Mouse (Mus musculus) mature B cell (primary cell): ENCODE data around the gene Mfn1.

ENCODE experiments used
- in situ Hi-C: fragments of 300-500 bp; cut with MboI; formaldehyde crosslinking; loops from 2 replicates; pipeline ENCODE4 v1.14.3; 2019

Gene Mfn1

GRCm38 (mm10) chr3:32510375-32511190 lies 18.7 kb upstream of the Mfn1 start:
- in situ Hi-C loops: loop anchor here (25.0 kb wide), 2 partner anchors 202 to 1302 kb away; partner anchors contain the start of gene Actl6a

GRCm38 (mm10) chr3:32511191-32511550 lies 18.1 kb upstream of the Mfn1 start:
- in situ Hi-C loops: loop anchor here (25.0 kb wide), 2 partner anchors 201 to 1301 kb away; partner anchors contain the start of gene Actl6a

GRCm38 (mm10) chr3:32512686-32513284 lies 16.5 kb upstream of the Mfn1 start:
- in situ Hi-C loops: loop anchor here (25.0 kb wide), 2 partner anchors 200 to 1300 kb away; partner anchors contain the start of gene Actl6a

GRCm38 (mm10) chr3:32513528-32513927 lies 15.7 kb upstream of the Mfn1 start:
- in situ Hi-C loops: loop anchor here (25.0 kb wide), 2 partner anchors 199 to 1299 kb away; partner anchors contain the start of gene Actl6a

GRCm38 (mm10) chr3:32527181-32527580 lies 2.1 kb upstream of the Mfn1 start:
- in situ Hi-C loops: no loop called here

GRCm38 (mm10) chr3:32530041-32530440 lies 776 bp downstream of the Mfn1 start:
- in situ Hi-C loops: no loop called here

- in situ Hi-C loops: no loop called here
These were observed 6.4 kb downstream of the Mfn1 start for GRCm38 (mm10) chr3:32535692-32536091.

- in situ Hi-C loops: no loop called here
These were observed 8.3 kb downstream of the Mfn1 start for GRCm38 (mm10) chr3:32537556-32537955.

- in situ Hi-C loops: no loop called here
These were observed 8.8 kb downstream of the Mfn1 start for GRCm38 (mm10) chr3:32538091-32538490.

GRCm38 (mm10) chr3:32553061-32553460 lies 23.8 kb downstream of the Mfn1 start:
- in situ Hi-C loops: no loop called here

GRCm38 (mm10) chr3:32563401-32563800 lies 34.1 kb downstream of the Mfn1 start:
- in situ Hi-C loops: no loop called here

GRCm38 (mm10) chr3:32573086-32573485 lies 43.8 kb downstream of the Mfn1 start:
- in situ Hi-C loops: no loop called here

GRCm38 (mm10) chr3:32573881-32574280 lies 44.6 kb downstream of the Mfn1 start:
- in situ Hi-C loops: no loop called here

- in situ Hi-C loops: no loop called here
These were observed 45.9 kb downstream of the Mfn1 start for GRCm38 (mm10) chr3:32575151-32575550.

- in situ Hi-C loops: no loop called here
These were observed 49.5 kb downstream of the Mfn1 start for GRCm38 (mm10) chr3:32578772-32579171.

- in situ Hi-C loops: no loop called here
These were observed 51.5 kb downstream of the Mfn1 start for GRCm38 (mm10) chr3:32580738-32581137.

GRCm38 (mm10) chr3:32581911-32582310 lies 52.6 kb downstream of the Mfn1 start:
- in situ Hi-C loops: no loop called here

- in situ Hi-C loops: no loop called here
These were observed 54.2 kb downstream of the Mfn1 start for GRCm38 (mm10) chr3:32583489-32583888.

GRCm38 (mm10) chr3:32586274-32586673 lies 57.0 kb downstream of the Mfn1 start:
- in situ Hi-C loops: no loop called here

GRCm38 (mm10) chr3:32595080-32595479 lies 65.8 kb downstream of the Mfn1 start:
- in situ Hi-C loops: no loop called here

GRCm38 (mm10) chr3:32599328-32599727 lies 70.1 kb downstream of the Mfn1 start:
- in situ Hi-C loops: no loop called here

- in situ Hi-C loops: no loop called here
These were observed 71.8 kb downstream of the Mfn1 start for GRCm38 (mm10) chr3:32601055-32601454.

GRCm38 (mm10) chr3:32609233-32609632 lies 80.0 kb downstream of the Mfn1 start:
- in situ Hi-C loops: no loop called here
